Mouse (Mus musculus) ES-Bruce4 (cell line): ENCODE data around the gene Lonp2.

ENCODE experiments used
- CTCF ChIP-seq: IDR thresholded peaks from one replicate; pipeline ENCODE4 v1.8.1; 2011; ENCODE audit warnings: low read depth, low read length
- POLR2A ChIP-seq: IDR thresholded peaks from one replicate; pipeline ENCODE4 v1.8.1; 2011; ENCODE audit warnings: low read length; ENCODE audit not compliant: insufficient read depth

- TF ChIP-seq POLR2A = no peak
- no peak for TF ChIP-seq CTCF
These were observed 44.9 kb downstream of the Lonp2 start for GRCm38 (mm10) chr8:86668750-86669149.
